Comparison of ENCODE assay signal across 7 mouse cellular contexts in the genomic region with DNA sequence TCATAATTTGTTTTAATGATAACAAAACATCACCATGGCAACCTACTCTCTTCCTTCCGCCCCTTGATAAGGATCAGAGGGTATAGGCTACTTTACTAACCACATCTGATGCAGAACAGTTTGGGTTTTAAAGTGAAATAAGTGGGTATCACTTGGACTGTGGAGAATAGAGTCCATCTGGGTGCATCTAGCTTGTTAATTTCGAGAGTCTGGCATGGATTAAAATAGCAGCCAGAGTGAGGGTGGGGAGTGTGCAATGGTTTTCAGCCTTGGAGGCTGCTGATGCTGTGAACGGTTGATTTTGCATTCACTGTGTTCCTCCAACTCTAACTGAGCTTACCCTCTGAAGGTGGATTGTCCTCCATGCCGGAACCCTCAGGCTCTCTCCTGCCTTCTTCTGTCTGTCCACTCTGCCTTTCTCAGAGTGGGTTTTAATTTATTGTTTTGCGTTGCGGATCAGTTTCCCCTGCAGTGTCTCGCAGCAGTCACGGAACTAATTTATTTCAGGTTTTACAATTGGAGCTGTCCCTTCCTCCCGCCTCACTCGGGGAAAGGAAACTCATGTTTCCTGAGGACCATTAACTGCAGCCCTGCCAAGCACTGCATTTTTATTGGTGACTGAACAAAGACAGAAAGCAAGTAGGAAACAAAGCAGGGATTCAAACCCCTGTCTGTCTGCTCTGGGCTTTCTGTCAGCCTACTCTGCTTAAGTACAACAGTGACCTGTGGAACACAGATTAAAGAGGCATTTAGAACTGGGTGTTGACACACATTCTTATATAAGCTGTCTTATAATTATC. TPM values are rescaled to one million over a fixed set of nuclear protein-coding genes. Genes with fewer than 3 reads are reported as not detected.
DNase-seq lines count a peak whose midpoint lies in the region; ATAC-seq lines count a peak whose summit lies in the region.

No protein-coding gene starts in this region.

- no peaks in the 10 kb centered on the region for H3K9me3 ChIP-seq in lung, embryonic 15.5 days
- no peaks in the 10 kb centered on the region for H3K9me3 ChIP-seq in embryonic facial prominence, embryonic 11.5 days (replicated peaks; ENCODE audit: control insufficient read depth, low read length)
- H3K9me3 ChIP-seq in hindbrain, embryonic 15.5 days, result no peaks in the 10 kb centered on the region
- H3K9me3 ChIP-seq in midbrain, embryonic 12.5 days, result no peaks in the 10 kb centered on the region

- 0 out of 2 replicates have a peak overlapping the region, but pooled peaks have one; percentile 0 for H3K27ac ChIP-seq in lung, embryonic 15.5 days
- H3K27ac ChIP-seq in embryonic facial prominence, embryonic 11.5 days (replicated peaks; ENCODE audit: low read depth, low read length), result peak overlapping the region; percentile 63
- H3K27ac ChIP-seq in hindbrain, embryonic 15.5 days (replicated peaks), result peak overlapping the region; percentile 6
- peak overlapping the region; percentile 61 for H3K27ac ChIP-seq in midbrain, embryonic 12.5 days (replicated peaks)

- no peak overlapping the region for H3K9ac ChIP-seq in lung, embryonic 15.5 days
- H3K9ac ChIP-seq in embryonic facial prominence, embryonic 11.5 days (replicated peaks; ENCODE audit: low read length), result 0 out of 2 replicates have a peak overlapping the region, but pooled peaks have one; percentile 4
- no peak overlapping the region for H3K9ac ChIP-seq in hindbrain, embryonic 15.5 days
- H3K9ac ChIP-seq in midbrain, embryonic 12.5 days (replicated peaks), result no peak overlapping the region

- DNase-seq in lung, postnatal 14 days, result no peak
- peak; percentile 81 for DNase-seq in embryonic facial prominence, embryonic 11.5 days (ENCODE audit: low spot score)
- no peak for DNase-seq in spleen, postnatal 14 days (ENCODE audit: low spot score in 2 of 2)
- DNase-seq in ovary, postnatal 14 days (ENCODE audit: low spot score), result no peak

- no peak overlapping the region for H3K4me2 ChIP-seq in lung, embryonic 15.5 days
- no peak overlapping the region for H3K4me2 ChIP-seq in embryonic facial prominence, embryonic 11.5 days (ENCODE audit: low read depth, low read length)
- peak overlapping the region; percentile 34 for H3K4me2 ChIP-seq in hindbrain, embryonic 15.5 days
- H3K4me2 ChIP-seq in midbrain, embryonic 12.5 days (replicated peaks), result peak overlapping the region; percentile 34

- H3K4me1 ChIP-seq in lung, embryonic 15.5 days, result peaks cover 67% of the 10 kb centered on the region
- H3K4me1 ChIP-seq in embryonic facial prominence, embryonic 11.5 days (ENCODE audit: control insufficient read depth, insufficient read depth, low read length), result no peaks in the 10 kb centered on the region; the same call in none of the 2 replicates
- peaks cover 49% of the 10 kb centered on the region for H3K4me1 ChIP-seq in hindbrain, embryonic 15.5 days (replicated peaks)
- H3K4me1 ChIP-seq in midbrain, embryonic 12.5 days, result peaks cover 67% of the 10 kb centered on the region

- H3K27me3 ChIP-seq in lung, embryonic 15.5 days, result no peaks in the 10 kb centered on the region
- no peaks in the 10 kb centered on the region for H3K27me3 ChIP-seq in embryonic facial prominence, embryonic 11.5 days (ENCODE audit: control insufficient read depth, insufficient read depth, low read length)
- H3K27me3 ChIP-seq in hindbrain, embryonic 15.5 days, result no peaks in the 10 kb centered on the region
- no peaks in the 10 kb centered on the region for H3K27me3 ChIP-seq in midbrain, embryonic 12.5 days

- no peak for ATAC-seq in lung, embryonic 15.5 days (ENCODE audit: borderline replicate concordance, extremely low read depth, low FRiP score, low TSS enrichment)
- ATAC-seq in embryonic facial prominence, embryonic 11.5 days (replicated peaks; ENCODE audit: insufficient number of reproducible peaks, low FRiP score, low TSS enrichment, low read depth), result peak; percentile 46
- peak; percentile 62; the same call in 1 of the 2 replicates for ATAC-seq in hindbrain, embryonic 15.5 days (ENCODE audit: low FRiP score, low read depth)
- ATAC-seq in midbrain, embryonic 12.5 days (ENCODE audit: low FRiP score, low read depth), result peak; percentile 35; the same call in 1 of the 2 replicates

- H3K4me3 ChIP-seq in lung, embryonic 15.5 days, result no peak overlapping the region
- no peak overlapping the region for H3K4me3 ChIP-seq in embryonic facial prominence, embryonic 11.5 days (ENCODE audit: low read depth, low read length)
- no peak overlapping the region for H3K4me3 ChIP-seq in hindbrain, embryonic 15.5 days
- no peak overlapping the region for H3K4me3 ChIP-seq in midbrain, embryonic 12.5 days

- 50% methylated on average over 10 of the region's 10 CpGs for WGBS in lung, embryonic 15.5 days
- 22% methylated on average over 10 of the region's 10 CpGs for WGBS in embryonic facial prominence, embryonic 11.5 days
- WGBS in hindbrain, embryonic 15.5 days, result 18% methylated on average over 10 of the region's 10 CpGs
- 25% methylated on average over 10 of the region's 10 CpGs for WGBS in midbrain, embryonic 12.5 days

- 0 out of 2 replicates have a peak, but pooled peaks cover 3% of the 10 kb centered on the region for H3K36me3 ChIP-seq in lung, embryonic 15.5 days
- no peaks in the 10 kb centered on the region for H3K36me3 ChIP-seq in embryonic facial prominence, embryonic 11.5 days (replicated peaks; ENCODE audit: control insufficient read depth, insufficient read depth, low read depth, low read length)
- H3K36me3 ChIP-seq in hindbrain, embryonic 15.5 days, result no peaks in the 10 kb centered on the region
- peaks cover 4% of the 10 kb centered on the region; the same call in 1 of the 2 replicates for H3K36me3 ChIP-seq in midbrain, embryonic 12.5 days

RNA-seq across cellular contexts. Expression of gene Sept11, which starts 40.4 kb away (rescaled TPM):
- polyA plus RNA-seq in lung, embryonic 15.5 days (2015; fragmentation: Nextera tagmentation; extraction: Ambion mirVana), result 161 and 168 TPM in 2 replicates
- polyA plus RNA-seq in embryonic facial prominence, embryonic 11.5 days (2014; fragmentation: Nextera tagmentation; extraction: Ambion mirVana), result 236 and 261 TPM in 2 replicates
- 148 and 151 TPM in 2 replicates for polyA plus RNA-seq in hindbrain, embryonic 15.5 days (2015; fragmentation: Nextera tagmentation; extraction: Ambion mirVana)
- polyA plus RNA-seq in midbrain, embryonic 12.5 days (2016; fragmentation: Nextera tagmentation; extraction: Ambion mirVana), result 260 and 272 TPM in 2 replicates

Comparison
In these comparisons a context has a peak if more than half of its experiments do, and no peak if none do; other contexts are left out.
1. H3K27ac ChIP-seq: peak in every context shown above with its lines; median percentile 63 in embryonic facial prominence, embryonic 11.5 days; 61 in midbrain, embryonic 12.5 days; 6 in hindbrain, embryonic 15.5 days; 0 in lung, embryonic 15.5 days.
2. H3K4me2 ChIP-seq: peak in hindbrain, embryonic 15.5 days (single experiment) and midbrain, embryonic 12.5 days (single experiment); none in lung, embryonic 15.5 days (single experiment) and embryonic facial prominence, embryonic 11.5 days (single experiment).